Mouse (Mus musculus): ENCODE measurements around the gene Elavl1. TPM values are rescaled to one million over a fixed set of nuclear protein-coding genes. Genes with fewer than 3 reads are reported as not detected.
A peak's percentile ranks its signal among the peaks of the same experiment; 100 is the strongest.

Gene Elavl1
- polyA plus RNA-seq, 1 experiment from 2014 or later = 59.6 TPM

DNA sequence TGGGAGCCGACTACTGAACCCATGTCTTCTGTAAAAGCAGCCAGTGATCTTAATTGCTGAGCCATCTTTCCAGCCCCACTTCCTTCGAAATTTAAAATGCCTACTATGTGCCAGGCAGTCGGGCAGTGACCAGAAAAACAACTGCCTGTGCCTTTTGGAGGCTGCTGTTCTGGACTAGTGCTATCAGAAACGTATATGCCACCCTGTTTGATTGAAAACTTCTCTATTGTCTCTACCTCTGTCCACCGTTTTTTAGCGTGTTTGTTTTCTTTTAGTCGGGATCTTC is 481 bp upstream of the Elavl1 start:
- Histone ChIP-seq H3K4me1 (ENCODE audit: insufficient read depth) (peaks cover 29% of the 10 kb centered on the region), H3K4me2 (ENCODE audit: low read depth, low read length) (peak overlapping the region; percentile 92), H3K9ac (replicated peaks) (peak overlapping the region; percentile 97), H3K27ac (ENCODE audit: low read depth) (peak overlapping the region; percentile 92; the same call in 1 of the 2 replicates), H3K27me3 (ENCODE audit: insufficient read depth, low read length) (no peaks in the 10 kb centered on the region), H3K9me3 (ENCODE audit: low read length) (no peaks in the 10 kb centered on the region), H3K4me3 (ENCODE audit: low read depth, low read length) (peak overlapping the region; percentile 83), H3K36me3 (replicated peaks; ENCODE audit: insufficient read depth, low read length) (peaks cover 36% of the 10 kb centered on the region)
- DNase-seq (no peak), ATAC-seq (no peak)
- WGBS (ENCODE audit: insufficient replicate concordance) = 29% methylated on average over 7 of the region's 7 CpGs
- TF ChIP-seq EP300 (IDR thresholded peaks at IDR 0.05; ENCODE audit: low read depth) = no peak
- no peak for TF ChIP-seq CTCF (IDR thresholded peaks at IDR 0.05; ENCODE audit: low read depth)

DNA sequence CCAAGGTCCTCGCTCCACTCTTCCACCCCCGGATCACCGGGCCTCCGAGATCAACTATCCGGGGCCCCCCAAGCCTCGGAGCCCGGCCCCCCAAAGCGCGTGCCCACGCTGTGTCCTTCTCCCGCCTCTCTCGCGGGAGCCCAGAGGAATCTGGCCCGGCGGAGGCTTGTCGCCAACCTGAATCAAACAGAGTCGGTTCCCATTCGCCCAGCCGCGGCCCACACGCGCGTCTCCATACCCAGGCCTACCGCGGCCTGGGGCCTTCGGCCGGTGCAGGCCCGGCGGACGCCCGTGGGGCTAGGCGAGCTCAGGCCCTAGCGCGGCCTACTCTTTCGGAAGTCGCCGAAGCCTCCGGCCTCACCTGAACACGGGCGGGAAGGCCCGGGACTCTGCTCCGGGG is 688 bp downstream of the Elavl1 start:
- no peaks in the 10 kb centered on the region for H3K9me3 ChIP-seq (ENCODE audit: low read length)
- peak overlapping the region; percentile 97 for H3K9ac ChIP-seq (replicated peaks)
- peak overlapping the region; percentile 83 for H3K4me3 ChIP-seq (ENCODE audit: low read depth, low read length)
- ATAC-seq (peak; percentile 73), DNase-seq (no peak)
- no peaks in the 10 kb centered on the region for H3K27me3 ChIP-seq (ENCODE audit: insufficient read depth, low read length)
- H3K27ac ChIP-seq (ENCODE audit: low read depth) = peak overlapping the region; percentile 92
- H3K36me3 ChIP-seq (replicated peaks; ENCODE audit: insufficient read depth, low read length) = peaks cover 41% of the 10 kb centered on the region
- H3K4me1 ChIP-seq (ENCODE audit: insufficient read depth) = peaks cover 41% of the 10 kb centered on the region
- WGBS (ENCODE audit: insufficient replicate concordance) = under 1% methylated on average over 41 of the region's 42 CpGs
- peak overlapping the region; percentile 92 for H3K4me2 ChIP-seq (ENCODE audit: low read depth, low read length)
- TF ChIP-seq CTCF (IDR thresholded peaks at IDR 0.05; ENCODE audit: low read depth) (no peak), EP300 (IDR thresholded peaks at IDR 0.05; ENCODE audit: low read depth) (no peak)

DNA sequence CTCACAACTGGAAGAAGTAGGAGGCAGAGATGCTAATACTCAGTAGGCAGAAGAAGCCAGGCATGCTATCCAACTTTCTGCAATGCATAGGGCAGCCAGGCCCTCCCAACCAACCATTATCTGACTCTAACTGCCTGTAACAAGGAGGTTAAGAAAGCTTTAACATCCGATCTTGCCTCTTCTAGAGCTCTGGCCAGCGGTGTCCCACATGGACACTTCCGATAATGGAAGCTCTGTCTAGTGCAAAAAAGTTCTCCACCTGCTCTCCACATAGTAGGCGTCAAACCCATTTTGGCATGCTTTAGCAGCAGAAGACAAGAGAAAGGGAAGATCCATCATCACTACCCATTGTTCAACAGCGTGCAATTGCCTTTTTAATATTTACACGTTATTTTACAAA is 1.3 kb downstream of the Elavl1 start:
- Histone ChIP-seq H3K9me3 (ENCODE audit: low read length) (no peaks in the 10 kb centered on the region), H3K9ac (replicated peaks) (peak overlapping the region; percentile 97), H3K27me3 (ENCODE audit: insufficient read depth, low read length) (no peaks in the 10 kb centered on the region), H3K27ac (ENCODE audit: low read depth) (peak overlapping the region; percentile 31; the same call in 1 of the 2 replicates), H3K4me1 (ENCODE audit: insufficient read depth) (peaks cover 42% of the 10 kb centered on the region), H3K36me3 (replicated peaks; ENCODE audit: insufficient read depth, low read length) (peaks cover 37% of the 10 kb centered on the region), H3K4me2 (ENCODE audit: low read depth, low read length) (peak overlapping the region; percentile 92), H3K4me3 (ENCODE audit: low read depth, low read length) (peak overlapping the region; percentile 83)
- TF ChIP-seq EP300 (IDR thresholded peaks at IDR 0.05; ENCODE audit: low read depth) = no peak
- TF ChIP-seq CTCF (IDR thresholded peaks at IDR 0.05; ENCODE audit: low read depth) = no peak
- no peak for ATAC-seq
- WGBS (ENCODE audit: insufficient replicate concordance) = 1% methylated on average over 6 of the region's 6 CpGs
- DNase-seq = no peak

DNA sequence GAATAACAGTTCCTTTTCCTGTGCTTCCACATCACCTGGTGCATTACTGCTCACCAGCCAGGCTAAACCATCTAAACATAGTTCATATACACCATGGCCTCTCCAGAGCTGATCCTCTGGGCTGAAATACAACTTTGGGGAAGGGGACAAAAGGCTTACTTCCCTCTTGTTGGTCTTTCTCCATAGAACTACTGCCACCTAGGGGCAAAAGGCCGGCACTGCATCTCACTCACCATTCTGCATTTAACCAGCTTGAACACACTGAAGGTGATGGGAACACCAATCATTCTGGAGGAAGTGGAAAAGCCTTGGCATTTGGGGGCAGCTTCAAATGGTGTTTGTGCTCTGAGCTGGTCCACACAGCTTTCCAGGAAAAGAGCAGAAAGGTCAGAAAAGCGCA is 2.7 kb downstream of the Elavl1 start:
- H3K36me3 ChIP-seq (replicated peaks; ENCODE audit: insufficient read depth, low read length) = peaks cover 26% of the 10 kb centered on the region
- no peak overlapping the region for H3K9ac ChIP-seq (replicated peaks)
- H3K4me1 ChIP-seq (ENCODE audit: insufficient read depth) = peaks cover 42% of the 10 kb centered on the region
- no peaks in the 10 kb centered on the region for H3K27me3 ChIP-seq (ENCODE audit: insufficient read depth, low read length)
- ATAC-seq (no peak), DNase-seq (peak; percentile 84)
- H3K9me3 ChIP-seq (ENCODE audit: low read length) = no peaks in the 10 kb centered on the region
- no peak overlapping the region for H3K27ac ChIP-seq (ENCODE audit: low read depth)
- H3K4me3 ChIP-seq (ENCODE audit: low read depth, low read length) = no peak overlapping the region
- H3K4me2 ChIP-seq (ENCODE audit: low read depth, low read length) = no peak overlapping the region
- 33% methylated on average over 2 of the region's 2 CpGs for WGBS (ENCODE audit: insufficient replicate concordance)
- TF ChIP-seq CTCF (IDR thresholded peaks at IDR 0.05; ENCODE audit: low read depth) (peak; percentile 98), EP300 (IDR thresholded peaks at IDR 0.05; ENCODE audit: low read depth) (no peak)

DNA sequence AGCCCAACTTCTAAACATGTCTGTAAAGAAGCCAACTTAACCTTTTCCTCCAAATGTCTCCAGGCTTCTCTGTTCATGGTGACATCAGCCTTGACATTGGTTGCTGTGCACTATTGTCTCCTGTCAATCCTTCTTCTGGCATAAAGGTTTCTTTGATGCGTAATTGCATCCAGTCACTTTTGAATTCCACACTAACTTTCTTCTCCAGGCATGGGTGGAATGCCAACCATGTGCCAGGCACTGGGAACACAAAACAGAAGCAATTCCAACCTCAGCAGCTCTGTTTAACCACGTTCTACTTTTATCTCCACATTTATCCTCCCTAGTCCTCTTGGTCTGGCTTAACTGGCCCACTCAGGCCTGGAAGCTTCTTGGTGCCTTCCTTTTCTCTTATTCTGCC is 4.2 kb downstream of the Elavl1 start:
- no peak overlapping the region for H3K4me3 ChIP-seq (ENCODE audit: low read depth, low read length)
- H3K27ac ChIP-seq (ENCODE audit: low read depth) = no peak overlapping the region
- peaks cover 26% of the 10 kb centered on the region for H3K36me3 ChIP-seq (replicated peaks; ENCODE audit: insufficient read depth, low read length)
- WGBS (ENCODE audit: insufficient replicate concordance) = 64% methylated on average over 2 of the region's 2 CpGs
- H3K27me3 ChIP-seq (ENCODE audit: insufficient read depth, low read length) = no peaks in the 10 kb centered on the region
- TF ChIP-seq EP300 (IDR thresholded peaks at IDR 0.05; ENCODE audit: low read depth) = no peak
- H3K9ac ChIP-seq (replicated peaks) = no peak overlapping the region
- H3K4me1 ChIP-seq (ENCODE audit: insufficient read depth) = peaks cover 38% of the 10 kb centered on the region
- DNase-seq (no peak), ATAC-seq (no peak)
- H3K9me3 ChIP-seq (ENCODE audit: low read length) = no peaks in the 10 kb centered on the region
- no peak overlapping the region for H3K4me2 ChIP-seq (ENCODE audit: low read depth, low read length)

DNA sequence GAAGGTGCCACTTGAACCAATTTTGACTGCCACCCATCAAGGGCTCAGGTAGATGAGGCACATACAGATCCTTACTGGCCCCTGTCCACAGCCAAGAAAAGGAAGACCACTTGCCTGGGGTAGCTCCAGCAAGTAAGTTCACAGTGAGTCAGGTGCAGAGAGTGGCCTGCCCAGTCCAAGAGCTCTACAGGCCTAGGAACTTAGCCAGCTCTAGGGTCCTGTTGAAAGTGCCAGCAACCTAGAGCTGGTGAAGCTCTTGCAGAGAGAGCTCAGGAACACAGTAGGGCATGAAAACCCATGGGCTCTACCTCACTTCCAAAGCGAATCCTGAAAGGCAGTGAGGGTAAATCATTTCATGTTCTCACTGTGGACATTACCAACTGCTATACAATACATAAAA is 4.8 kb downstream of the Elavl1 start:
- Histone ChIP-seq H3K9me3 (ENCODE audit: low read length) (no peaks in the 10 kb centered on the region), H3K4me1 (ENCODE audit: insufficient read depth) (peaks cover 33% of the 10 kb centered on the region), H3K36me3 (replicated peaks; ENCODE audit: insufficient read depth, low read length) (peaks cover 26% of the 10 kb centered on the region), H3K4me3 (ENCODE audit: low read depth, low read length) (no peak overlapping the region), H3K4me2 (ENCODE audit: low read depth, low read length) (no peak overlapping the region), H3K27ac (ENCODE audit: low read depth) (no peak overlapping the region), H3K9ac (replicated peaks) (no peak overlapping the region), H3K27me3 (ENCODE audit: insufficient read depth, low read length) (no peaks in the 10 kb centered on the region)
- ATAC-seq (no peak), DNase-seq (no peak)
- 92% methylated on average over 1 of the region's 1 CpGs for WGBS (ENCODE audit: insufficient replicate concordance)
- TF ChIP-seq CTCF (IDR thresholded peaks at IDR 0.05; ENCODE audit: low read depth) = no peak
- no peak for TF ChIP-seq EP300 (IDR thresholded peaks at IDR 0.05; ENCODE audit: low read depth)

DNA sequence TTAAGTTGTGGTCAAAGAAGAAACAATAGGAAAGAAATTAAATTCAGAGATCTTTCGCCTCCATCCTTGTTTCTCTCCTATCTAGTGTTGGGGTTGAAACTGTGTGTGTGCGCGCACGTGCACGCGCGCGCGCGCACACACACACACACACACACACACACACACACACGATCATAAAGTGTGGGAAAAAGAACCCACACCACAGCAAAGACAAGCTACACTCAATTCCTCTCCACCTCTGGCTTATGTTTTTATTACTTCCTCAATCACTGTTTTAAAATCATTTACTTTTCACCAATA is 5.7 kb downstream of the Elavl1 start:
- peak overlapping the region; percentile 55; the same call in 1 of the 2 replicates for H3K27ac ChIP-seq (ENCODE audit: low read depth)
- no peaks in the 10 kb centered on the region for H3K27me3 ChIP-seq (ENCODE audit: insufficient read depth, low read length)
- DNase-seq = no peak
- peaks cover 26% of the 10 kb centered on the region for H3K36me3 ChIP-seq (replicated peaks; ENCODE audit: insufficient read depth, low read length)
- H3K4me3 ChIP-seq (ENCODE audit: low read depth, low read length) = no peak overlapping the region
- WGBS (ENCODE audit: insufficient replicate concordance) = 53% methylated on average over 11 of the region's 11 CpGs
- H3K4me1 ChIP-seq (ENCODE audit: insufficient read depth) = peaks cover 33% of the 10 kb centered on the region
- no peak overlapping the region for H3K9ac ChIP-seq (replicated peaks)
- H3K9me3 ChIP-seq (ENCODE audit: low read length) = no peaks in the 10 kb centered on the region
- TF ChIP-seq EP300 (IDR thresholded peaks at IDR 0.05; ENCODE audit: low read depth) (no peak; the same call in 1 of the 2 replicates), CTCF (IDR thresholded peaks at IDR 0.05; ENCODE audit: low read depth) (no peak)
- H3K4me2 ChIP-seq (ENCODE audit: low read depth, low read length) = peak overlapping the region; percentile 42; the same call in 1 of the 2 replicates
- no peak for ATAC-seq
